Mouse (Mus musculus): ENCODE measurements around the gene Btbd6. TPM values are rescaled to one million over a fixed set of nuclear protein-coding genes. Genes with fewer than 3 reads are reported as not detected.
A peak's percentile ranks its signal among the peaks of the same experiment; 100 is the strongest.

The Btbd6 gene
- total RNA-seq, 2 experiments from 2014 or later = 18.4 to 19.4 TPM

DNA sequence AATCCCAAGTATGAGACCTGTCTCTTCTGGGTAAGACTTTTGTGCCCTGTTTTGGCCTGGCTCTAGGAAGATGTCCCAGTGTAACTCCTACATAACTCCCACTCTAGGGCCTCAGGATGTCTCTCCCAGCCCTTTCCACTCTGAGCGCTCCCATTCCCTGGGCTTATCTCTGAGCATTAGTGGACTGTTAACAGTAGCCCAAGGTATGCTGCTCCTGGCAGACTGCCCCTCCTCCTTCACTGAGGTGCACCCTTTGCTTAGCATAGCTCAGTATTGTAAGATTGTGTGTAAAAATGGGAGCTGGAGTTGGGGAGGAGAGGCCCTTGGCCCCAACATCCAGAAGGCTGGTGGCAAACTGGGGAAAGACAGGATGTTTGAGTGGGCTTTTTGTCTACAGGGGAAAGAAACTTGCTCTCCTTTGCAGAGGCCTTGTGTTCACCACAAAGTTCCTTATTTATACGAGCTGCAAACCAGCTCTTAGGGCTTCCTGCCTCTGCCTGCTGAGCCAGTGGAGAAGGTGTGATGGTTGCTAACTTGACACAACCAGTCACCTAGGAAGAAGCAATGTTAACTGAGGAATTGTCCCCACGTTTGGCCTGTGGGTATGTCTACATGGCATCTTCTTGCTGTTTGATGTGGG, 23.2 kb upstream of the Btbd6 start:
- DNase-seq (ENCODE audit: low spot score in 2 of 2) = no peak

DNA sequence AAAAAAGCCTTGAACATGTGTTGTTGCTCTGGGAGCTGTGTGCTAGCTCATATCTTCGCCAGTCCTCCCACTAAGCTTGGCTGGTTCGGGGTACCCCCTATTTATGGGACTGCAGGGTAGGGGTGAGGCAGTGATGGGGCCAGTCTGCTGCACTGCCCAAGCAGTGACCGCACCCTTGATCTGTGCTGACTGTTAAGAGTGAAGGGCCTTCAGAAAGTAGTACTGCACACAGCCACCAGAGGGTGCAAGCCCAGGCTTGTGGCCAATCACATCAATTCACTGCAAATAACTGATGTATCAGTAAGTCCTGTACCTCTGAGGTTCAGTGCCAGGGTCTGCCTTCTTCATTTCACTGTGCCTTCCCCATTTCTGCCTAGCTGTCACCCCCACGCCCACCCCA, 20.5 kb upstream of the Btbd6 start:
- peak; percentile 68 to 77 for DNase-seq (ENCODE audit: low spot score in 2 of 2)

DNA sequence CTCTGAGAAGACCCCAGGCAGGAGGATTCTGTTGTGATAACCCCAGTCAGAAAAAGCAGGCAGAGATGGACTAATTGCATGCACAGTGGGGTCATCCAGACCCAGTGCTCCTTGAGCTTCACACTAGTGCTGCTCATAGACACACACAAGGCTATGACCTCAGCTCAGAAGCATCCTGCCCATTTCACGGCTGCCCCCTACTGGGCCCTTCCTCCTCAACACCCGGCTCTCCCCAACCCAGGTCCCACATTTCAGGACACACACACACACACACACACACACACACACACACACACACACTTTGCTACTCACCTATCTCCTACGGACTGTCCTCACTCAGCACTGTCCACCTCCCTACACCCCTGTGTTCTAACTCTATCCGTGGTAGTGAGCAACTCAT, 18.0 kb upstream of the Btbd6 start:
- peak in 1 of 2 experiments; percentile 60 for DNase-seq (ENCODE audit: low spot score in 2 of 2)

DNA sequence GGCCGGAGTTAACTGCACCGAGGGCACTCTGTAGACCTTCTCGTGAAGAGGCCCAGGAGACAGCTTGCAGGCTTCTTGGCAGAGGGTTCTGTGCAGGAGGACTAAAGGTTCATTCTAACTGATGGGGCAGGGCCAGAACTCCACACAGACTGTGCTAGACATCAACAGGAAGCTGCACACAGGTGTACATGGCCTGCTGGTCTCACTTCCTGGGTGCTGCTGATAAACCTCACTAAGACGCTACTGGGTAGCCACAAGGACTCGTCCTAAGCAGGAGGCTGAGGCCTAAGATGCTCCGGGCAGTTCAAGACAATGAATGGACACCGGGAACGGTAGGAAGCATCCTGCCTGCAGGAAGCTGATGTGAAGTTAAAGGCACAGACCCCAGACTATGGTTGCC, 16.9 kb upstream of the Btbd6 start:
- DNase-seq (ENCODE audit: low spot score in 2 of 2) = no peak

DNA sequence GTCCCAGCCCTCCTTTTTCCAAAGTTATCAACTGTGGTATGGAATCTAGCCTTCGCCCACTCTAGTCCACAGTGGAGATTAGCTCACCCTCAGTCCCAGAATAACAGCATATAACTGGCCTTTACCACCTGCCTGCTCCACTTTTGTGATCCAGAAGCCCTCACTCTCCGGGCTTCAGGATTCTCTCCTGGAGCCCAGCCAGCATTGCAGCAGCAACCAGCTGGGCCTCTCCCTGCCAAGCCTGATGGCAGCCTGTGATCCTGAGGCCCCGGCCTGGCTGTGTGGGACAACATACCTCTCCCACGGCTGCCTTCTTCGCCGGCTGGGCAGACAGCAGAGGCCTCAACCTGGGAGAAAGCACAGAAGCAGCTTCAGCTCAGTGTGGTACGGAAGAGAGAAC, 14.9 kb upstream of the Btbd6 start:
- peak in 1 of 2 experiments; percentile 73 for DNase-seq (ENCODE audit: low spot score in 2 of 2)

DNA sequence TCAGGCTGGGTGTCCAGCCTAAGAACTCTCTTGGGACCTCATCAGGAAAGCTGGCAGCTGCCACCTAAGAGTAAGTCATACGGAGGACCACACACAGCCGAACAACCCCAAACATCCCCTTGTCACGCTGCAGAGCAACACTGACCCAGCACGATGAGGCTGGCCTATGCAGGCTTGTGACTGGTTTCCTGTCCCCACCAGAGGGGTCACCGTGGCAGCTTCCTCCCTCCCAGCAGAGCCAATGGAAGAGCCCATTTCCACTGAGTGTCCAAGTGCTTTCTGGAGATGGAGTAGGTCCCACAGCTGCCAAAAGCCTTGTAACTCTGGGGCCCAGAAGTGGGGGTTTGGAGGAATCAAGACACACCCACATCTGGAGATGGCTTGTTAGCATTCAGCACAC, 14.4 kb upstream of the Btbd6 start:
- DNase-seq (ENCODE audit: low spot score in 2 of 2) = peak in 1 of 2 experiments; percentile 41

DNA sequence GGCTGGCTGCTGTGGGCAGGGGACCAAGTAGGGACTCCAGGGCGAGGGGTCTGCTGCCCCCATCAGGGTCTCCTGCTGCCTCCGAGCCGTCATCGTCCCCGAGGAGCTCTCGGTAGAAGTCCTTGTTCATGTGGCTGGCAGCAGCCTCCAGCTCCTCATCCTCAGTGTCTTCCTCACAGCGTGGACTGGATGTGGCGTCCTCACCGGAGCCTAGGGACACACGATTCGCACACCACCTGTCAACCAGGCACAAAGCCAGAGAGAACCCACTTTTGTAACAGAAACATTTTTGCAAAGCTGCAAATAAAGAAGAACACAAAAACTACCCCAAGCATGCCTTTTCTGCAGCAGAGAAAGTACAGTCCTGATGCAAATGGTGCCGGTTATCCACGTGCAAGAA, 10.5 kb upstream of the Btbd6 start:
- DNase-seq (ENCODE audit: low spot score in 2 of 2) = no peak

DNA sequence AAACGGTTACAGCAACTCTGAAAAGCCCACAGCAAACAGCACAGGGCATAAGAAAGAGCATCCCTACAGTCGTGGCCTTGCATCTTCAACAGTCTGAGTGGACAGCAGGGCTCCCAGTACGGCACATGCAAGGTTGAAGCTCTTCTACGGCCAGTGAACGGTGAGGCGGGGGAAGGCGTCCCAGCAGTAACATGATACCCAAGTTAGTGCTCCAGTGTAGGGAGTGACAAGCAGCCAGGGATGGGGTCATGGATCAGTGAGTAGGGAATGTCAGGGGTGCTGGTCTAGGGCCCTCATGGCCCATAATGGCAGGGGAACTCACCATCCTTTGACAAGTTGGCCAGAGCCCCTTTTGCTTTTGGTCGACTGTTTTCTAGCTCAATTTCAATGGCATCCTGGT, 7.3 kb upstream of the Btbd6 start:
- no peak for DNase-seq (ENCODE audit: low spot score in 2 of 2)

DNA sequence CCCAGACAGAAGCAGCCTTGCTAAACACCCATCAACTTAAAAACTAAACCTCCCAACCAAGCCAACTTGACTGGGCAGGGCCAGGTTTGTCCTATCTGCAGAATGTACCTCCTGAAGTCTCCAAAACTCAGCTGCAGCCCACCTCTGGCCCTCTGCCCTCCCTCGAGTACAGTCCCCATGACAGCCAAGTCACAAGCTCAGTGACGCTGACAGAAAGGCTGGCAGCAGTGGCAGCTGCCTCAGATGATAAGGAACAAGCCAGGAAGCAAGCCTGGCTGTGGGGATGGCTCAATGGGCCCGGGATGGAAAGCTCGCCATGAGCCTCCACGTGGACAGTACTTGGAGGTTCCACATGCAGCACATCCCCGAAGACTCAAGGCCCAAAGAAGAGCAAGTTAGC, 6.7 kb upstream of the Btbd6 start:
- DNase-seq (ENCODE audit: low spot score in 2 of 2) = no peak

DNA sequence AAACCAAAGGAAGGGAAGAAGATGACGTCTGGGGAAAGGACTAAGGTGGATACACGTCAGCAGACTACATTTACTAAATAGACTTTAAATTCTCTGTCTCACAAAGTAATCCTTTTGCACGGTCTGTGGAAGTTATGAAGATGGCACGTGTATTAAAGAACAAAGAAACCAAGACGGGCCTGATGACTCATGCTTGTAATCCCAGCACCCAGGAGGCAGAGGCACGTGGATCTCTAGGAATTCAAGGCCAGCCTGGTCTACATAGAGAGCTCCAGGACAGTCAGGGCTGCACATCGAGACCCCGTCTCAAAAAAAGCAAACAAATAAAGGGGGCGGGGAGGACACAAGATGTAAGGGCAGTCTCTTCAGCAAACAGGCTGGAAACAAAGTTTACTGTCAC, 1.5 kb upstream of the Btbd6 start:
- no peak for DNase-seq (ENCODE audit: low spot score in 2 of 2)

DNA sequence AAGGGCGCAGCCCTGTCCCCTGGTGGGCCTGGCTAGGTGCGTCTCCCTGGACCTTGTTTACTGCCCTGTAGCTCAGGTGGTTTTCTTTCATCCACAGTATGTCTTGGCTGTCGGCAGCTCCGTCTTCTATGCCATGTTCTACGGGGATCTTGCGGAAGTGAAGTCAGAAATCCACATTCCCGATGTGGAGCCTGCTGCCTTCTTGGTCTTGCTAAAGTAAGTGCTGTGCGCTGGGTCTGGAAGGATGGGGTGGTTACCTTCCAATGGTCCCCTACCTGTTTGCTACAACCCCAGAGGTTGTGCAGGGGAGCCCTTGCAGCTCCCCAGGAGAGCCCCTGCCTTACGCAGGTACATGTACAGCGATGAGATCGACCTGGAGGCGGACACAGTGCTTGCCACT, 874 bp downstream of the Btbd6 start:
- no peak for DNase-seq (ENCODE audit: low spot score in 2 of 2)

DNA sequence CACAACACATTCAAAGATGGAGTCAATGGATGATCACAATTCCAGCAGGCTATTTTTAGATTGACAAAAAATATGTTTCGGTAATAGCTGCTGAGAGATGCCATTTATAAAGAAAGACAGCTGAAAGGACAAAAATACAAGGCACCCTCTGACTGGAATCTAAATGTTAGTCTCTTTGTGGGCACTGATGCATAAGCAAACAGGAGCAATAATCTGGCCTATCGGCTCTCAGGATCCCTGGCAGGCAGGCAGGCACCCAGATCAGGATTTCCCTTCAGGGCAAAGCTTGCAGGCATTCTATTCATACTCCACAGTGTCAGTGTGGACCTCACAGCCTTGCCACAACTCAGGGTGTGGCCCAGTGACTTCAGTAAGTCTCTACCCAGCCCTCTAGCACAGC, 5.7 kb downstream of the Btbd6 start:
- DNase-seq (ENCODE audit: low spot score in 2 of 2) = no peak

DNA sequence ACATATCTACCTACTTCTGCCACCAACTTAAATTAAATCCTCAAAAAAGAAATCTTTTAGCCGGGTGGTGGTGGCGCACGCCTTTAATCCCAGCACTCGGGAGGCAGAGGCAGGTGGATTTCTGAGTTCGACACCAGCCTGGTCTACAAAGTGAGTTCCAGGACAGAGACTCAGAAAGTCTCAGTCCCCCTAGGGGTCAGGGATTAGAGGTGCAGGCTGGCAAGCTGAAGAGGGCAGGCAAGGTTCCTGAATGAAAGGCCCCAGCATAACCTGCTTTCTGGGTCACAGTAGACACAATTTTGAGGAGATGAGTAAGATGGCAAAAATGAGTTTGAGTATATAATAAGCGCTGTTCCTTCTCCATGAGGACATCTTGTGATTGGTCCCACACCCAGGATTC, 9.1 kb downstream of the Btbd6 start:
- DNase-seq (ENCODE audit: low spot score in 2 of 2) = no peak

DNA sequence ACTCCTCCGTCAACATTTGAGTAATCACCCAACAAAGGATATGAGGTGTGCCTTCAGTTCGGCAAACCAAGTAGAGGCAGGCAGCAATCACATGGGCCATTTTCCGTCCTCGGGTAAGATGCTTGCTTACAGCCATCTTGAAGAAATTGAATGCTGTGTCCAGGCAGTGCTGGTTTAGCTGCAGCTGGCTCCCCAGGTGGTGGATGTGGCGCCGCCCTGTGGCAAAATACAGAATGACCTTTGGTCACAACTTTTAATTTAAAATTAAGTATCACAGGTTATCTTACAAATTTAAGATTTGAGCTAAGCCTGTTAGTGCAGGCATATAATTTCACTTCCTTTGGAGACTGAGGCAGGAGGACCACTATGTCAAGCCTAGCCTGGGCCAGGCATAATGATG, 11.6 kb downstream of the Btbd6 start:
- peak in 1 of 2 experiments; percentile 40 for DNase-seq (ENCODE audit: low spot score in 2 of 2)

DNA sequence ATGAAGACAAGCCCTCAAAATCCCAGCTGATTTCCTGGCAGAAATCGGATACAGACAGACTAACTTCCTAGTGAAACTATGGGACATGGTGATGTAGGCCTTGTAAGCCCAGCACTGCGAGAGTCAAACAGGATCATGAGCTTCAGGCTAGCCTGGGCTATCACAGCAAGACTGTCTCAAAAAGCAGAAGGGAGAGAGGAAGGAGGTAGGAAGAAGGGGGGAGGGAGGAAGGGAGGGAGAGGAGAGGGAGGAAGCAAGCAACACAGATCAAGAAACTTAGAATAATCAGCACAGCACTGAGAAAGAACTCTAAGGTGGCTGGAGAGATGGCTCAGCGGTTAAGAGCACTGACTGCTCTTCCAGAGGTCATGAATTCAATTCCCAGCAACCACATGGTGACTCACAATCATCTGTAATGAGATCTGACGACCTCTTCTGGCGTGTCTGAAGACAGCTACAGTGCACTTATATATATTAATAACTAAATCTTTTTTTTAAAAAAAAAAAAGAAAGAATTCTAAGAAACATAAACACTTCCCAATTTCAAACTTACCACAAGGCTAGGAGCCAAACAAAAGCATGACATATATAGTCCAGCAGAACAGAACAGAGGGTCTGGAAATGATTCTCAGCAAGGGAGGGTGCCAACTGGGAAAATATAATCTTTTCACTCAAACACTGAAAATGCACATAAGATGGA, 14.6 kb downstream of the Btbd6 start:
- DNase-seq (ENCODE audit: low spot score in 2 of 2) = no peak

DNA sequence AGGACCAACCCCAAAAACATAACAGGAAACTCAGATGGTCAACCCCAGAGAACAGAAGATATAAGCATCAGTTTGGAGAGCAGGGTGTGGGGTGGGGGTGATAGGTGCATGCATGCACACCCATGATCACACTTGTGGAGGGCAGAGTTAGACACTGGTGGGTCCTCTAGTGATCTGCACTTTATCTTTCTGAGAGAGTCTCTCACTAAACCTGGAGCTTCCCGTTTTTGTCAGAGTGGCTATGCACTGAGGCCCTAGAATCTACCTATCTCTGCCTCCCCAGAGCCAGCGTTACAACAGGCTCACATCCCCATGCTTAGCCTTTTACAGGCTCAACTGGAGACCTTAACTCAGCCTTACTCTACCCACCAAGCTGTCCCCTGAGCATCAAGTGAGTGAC, 15.2 kb downstream of the Btbd6 start:
- no peak for DNase-seq (ENCODE audit: low spot score in 2 of 2)

DNA sequence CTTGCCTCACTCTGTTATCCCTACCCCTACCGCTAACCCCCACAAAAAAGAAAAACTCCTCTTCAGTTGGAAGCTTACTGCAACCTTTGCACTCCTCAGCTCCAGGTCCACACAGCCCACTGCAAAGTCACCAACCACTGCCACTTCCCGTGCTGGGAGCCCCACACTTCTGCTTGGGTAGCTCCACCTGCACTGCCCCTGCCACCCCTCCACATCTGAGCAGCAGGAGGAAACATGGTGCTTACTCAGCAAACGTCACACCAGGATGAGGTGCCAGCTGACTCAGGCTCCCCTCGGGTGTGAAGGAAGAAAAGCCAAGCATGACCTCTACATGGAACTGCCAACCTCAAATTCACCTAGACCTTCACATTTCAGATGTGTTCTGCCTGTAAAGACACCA, 17.9 kb downstream of the Btbd6 start:
- no peak for DNase-seq (ENCODE audit: low spot score in 2 of 2)

DNA sequence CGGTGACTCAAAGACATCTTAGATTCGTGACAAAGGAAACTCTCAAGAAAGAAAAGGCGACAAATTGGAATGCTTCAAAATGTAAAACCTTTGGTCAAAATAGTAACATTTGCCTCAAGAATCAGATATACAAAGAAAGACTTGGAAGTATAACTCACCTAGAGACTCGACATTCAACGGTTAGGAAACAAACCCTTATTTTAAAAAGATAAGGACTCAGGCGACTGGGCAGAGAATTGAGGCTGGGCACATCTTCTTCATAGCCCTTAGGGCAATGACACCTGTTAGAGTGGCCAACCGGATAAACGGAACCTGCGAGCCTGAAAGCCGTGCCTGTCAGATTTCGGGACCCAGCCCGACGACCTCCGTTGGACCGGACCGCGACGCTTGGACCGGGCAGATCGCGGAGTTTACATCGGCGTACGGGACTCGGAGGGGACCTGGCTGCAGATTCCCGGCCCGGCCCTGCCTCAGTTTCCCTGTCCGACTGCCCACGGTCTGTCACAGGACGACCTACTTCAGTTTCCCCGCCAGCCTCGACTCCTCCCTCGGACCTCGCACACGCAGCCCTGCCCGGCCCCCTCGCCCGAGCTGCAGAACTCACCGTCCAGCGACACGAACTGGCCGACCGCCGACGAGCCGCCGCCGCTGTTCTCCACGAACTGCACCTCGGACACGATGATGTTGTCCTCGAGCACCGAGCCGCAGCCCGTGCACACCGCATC, 23.4 kb downstream of the Btbd6 start:
- DNase-seq (ENCODE audit: low spot score in 2 of 2) = no peak

DNA sequence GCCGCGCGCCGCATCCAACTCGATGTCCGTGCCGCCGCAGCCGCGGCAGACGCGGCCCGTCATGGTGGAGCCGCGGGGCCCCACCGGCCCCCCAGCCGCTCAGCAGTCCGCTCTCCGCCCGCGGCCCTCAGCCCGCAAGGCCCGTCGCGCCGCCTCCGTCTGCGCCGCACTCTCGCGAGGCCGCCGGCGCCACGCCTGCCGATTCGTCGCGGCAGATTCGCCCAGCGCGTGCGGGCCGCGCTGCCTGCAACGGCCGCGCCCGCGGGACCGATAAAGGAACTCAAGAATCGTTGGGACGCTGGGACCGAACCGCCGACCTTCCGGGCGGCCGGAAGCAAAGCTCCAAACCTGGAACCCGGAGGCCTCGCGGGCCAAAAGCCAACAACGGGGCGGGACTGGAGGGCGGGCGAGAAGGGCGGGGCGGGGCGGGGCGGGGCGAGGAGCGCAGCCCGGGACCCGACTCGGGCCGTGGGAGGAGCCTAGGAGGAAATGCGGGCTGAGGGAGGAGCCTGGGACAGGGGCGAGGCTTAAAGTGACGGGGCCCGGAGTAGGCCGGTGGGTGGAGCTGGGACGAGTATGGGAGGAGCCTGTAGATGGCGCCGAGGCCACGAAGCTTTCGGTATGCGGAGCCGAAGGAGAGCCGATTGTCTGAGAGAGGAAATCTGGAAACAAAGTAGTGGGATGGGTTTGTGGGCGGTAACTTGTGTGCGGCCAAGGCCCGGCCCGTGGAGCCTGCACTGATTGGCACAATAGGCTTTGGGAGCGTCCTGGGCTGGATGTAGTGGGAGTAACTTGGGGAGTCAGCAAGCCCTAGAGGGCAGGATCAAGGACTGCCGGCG, 24.2 kb downstream of the Btbd6 start, which contains the start of gene Brf1:
TSS of gene Brf1 (minus strand) at position 411 of the 839 bp plus-strand sequence.
- peak; percentile 91 to 97 for DNase-seq (ENCODE audit: low spot score in 2 of 2)

DNA sequence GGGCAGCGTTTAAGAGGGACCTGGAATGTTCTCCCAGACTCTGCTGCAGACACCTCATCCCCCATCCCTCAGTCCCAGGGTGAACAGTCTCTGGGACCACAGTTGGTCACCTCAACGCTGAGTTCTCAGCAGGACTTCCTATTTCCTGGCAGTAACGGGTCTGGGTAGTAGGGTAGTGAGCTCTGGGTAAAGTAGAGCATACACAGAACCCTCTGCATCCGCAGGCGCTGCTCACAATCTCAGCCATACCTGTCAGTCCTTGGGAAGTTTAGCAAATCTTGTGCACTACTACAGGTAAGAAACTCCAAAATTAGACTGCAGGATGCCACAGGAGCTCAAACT, 24.8 kb downstream of the Btbd6 start:
- no peak for DNase-seq (ENCODE audit: low spot score in 2 of 2)

DNA sequence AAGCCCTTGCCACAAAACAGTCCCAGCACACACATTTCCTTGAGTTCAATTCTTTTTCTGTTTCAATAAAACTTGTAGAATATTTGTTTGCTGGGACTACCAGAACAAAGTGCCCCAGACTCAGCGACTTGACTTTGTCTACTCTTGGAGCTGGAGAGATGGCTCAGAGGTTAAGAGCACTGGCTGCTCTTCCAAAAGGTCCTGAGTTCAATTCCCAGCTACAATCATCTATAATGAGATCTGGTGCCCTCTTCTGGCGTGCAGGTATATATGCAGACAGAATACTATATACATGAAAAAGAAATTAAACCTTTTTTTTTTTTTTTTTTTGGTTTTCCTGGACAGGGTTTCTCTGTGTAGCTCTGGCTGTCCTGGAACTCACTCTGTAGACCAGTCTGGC, 26.4 kb downstream of the Btbd6 start:
- DNase-seq (ENCODE audit: low spot score in 2 of 2) = no peak

DNA sequence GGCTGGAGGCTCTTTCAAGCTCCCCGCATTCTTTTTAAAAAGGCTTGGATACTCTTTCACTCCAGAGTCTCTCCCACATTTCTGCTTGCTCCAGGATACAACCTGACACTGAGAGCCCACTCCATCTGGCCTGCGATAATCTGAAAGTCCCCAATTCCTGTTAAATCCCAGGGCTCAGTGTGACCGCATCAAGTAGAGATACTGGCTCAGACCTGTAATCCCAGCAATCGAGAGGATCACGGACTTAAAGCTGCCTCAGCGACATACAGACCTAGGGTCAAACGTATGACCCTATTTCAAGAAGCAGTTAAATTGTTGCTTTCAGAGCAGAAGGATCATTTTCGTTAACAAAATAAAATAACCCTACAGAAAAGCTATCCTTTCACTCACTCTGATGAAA, 27.7 kb downstream of the Btbd6 start:
- DNase-seq (ENCODE audit: low spot score in 2 of 2) = no peak
